Mouse (Mus musculus): ENCODE measurements around the gene Tub.

- TF ChIP-seq POLR2A (IDR thresholded peaks at IDR 0.05; ENCODE audit: low read depth, low read length) (no peak), CTCF (IDR thresholded peaks at IDR 0.05; ENCODE audit: extremely low read depth, insufficient read depth, insufficient read length, insufficient replicate concordance) (no peak)
These were observed 66.3 kb downstream of the Tub start for GRCm38 (mm10) chr7:109016378-109016923.

All from spleen, adult 2 months (tissue).